9 mouse cellular contexts compared by ENCODE assay signal in the genomic region with DNA sequence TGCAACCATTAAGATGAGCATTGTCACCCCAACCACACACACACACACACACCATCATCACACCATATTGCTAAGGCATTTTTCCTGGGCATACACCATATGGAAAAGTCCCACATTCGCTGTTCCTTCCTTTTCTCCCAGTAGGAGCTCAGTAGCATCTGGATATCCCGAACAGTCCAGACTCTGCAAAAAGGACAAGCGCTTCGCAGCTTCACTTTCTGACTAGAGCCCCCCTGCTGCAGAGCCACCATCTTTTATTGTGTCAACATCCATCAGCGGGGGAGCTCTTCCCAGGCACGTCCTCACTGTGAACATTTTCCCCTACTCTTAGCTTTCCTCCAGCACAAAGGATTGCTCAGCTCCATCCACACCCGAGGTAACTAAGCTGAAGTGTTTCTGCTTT.
DNase-seq lines count a peak whose midpoint lies in the region; ATAC-seq and TF ChIP-seq lines count a peak whose summit lies in the region.
"Had no signal": no experiment of that assay in that cellular context is flagged by ENCODE, and none has a peak within 500 bp of the region (broad histone marks: within the 10 kb centered on the region; RNA-seq: fewer than 3 reads in every experiment).

No protein-coding gene starts in this region.

- peak overlapping the region; percentile 45 for H3K4me2 ChIP-seq in hindbrain, embryonic 16.5 days (ENCODE audit: low read length)
- peak overlapping the region; percentile 33; the same call in 1 of the 2 replicates for H3K4me2 ChIP-seq in midbrain, embryonic 16.5 days (ENCODE audit: low read length)

- ATAC-seq in hindbrain, embryonic 16.5 days, result peak; percentile 63
- ATAC-seq in midbrain, embryonic 16.5 days, result peak; percentile 70; the same call in 1 of the 2 replicates

- DNase-seq in embryonic facial prominence, embryonic 10.5 days (ENCODE audit: low spot score), result no peak
- no peak for DNase-seq in left cerebral cortex, adult 18-20 months (ENCODE audit: low spot score in 2 of 2)
- DNase-seq in urinary bladder, postnatal 14 days (ENCODE audit: low spot score), result no peak
- DNase-seq in heart, postnatal 4 days, result no peak
- DNase-seq: adrenal gland, postnatal 36 days; thymus, postnatal 36 days had no signal

- H3K9ac ChIP-seq in hindbrain, embryonic 16.5 days (ENCODE audit: low read depth, low read length), result 0 out of 2 replicates have a peak overlapping the region, but pooled peaks have one; percentile 16
- 0 out of 2 replicates have a peak overlapping the region, but pooled peaks have one; percentile 14 for H3K9ac ChIP-seq in midbrain, embryonic 16.5 days (ENCODE audit: low read depth, low read length)

- H3K27me3 ChIP-seq in embryonic facial prominence, embryonic 10.5 days (replicated peaks; ENCODE audit: low read depth, poor library complexity, severe bottlenecking), result no peaks in the 10 kb centered on the region
- H3K27me3 ChIP-seq in hindbrain, embryonic 16.5 days (replicated peaks; ENCODE audit: control insufficient read depth, insufficient read depth, low read length), result no peaks in the 10 kb centered on the region
- H3K27me3 ChIP-seq in midbrain, embryonic 16.5 days (ENCODE audit: control insufficient read depth, insufficient read depth, low read depth, low read length), result no peaks in the 10 kb centered on the region

- H3K27ac ChIP-seq in embryonic facial prominence, embryonic 10.5 days (replicated peaks), result peak overlapping the region; percentile 14; the same call in 1 of the 2 replicates
- peak overlapping the region; percentile 47; the same call in 1 of the 2 replicates for H3K27ac ChIP-seq in embryonic fibroblast, embryonic 13.5 days (ENCODE audit: insufficient read depth, low read length)
- peak overlapping the region; percentile 42; the same call in 1 of the 2 replicates for H3K27ac ChIP-seq in hindbrain, embryonic 16.5 days (ENCODE audit: low read depth, low read length)
- H3K27ac ChIP-seq in midbrain, embryonic 16.5 days (ENCODE audit: low read length), result peak overlapping the region; percentile 71

- H3K36me3 ChIP-seq in embryonic facial prominence, embryonic 10.5 days (replicated peaks), result no peaks in the 10 kb centered on the region
- H3K36me3 ChIP-seq in hindbrain, embryonic 16.5 days (ENCODE audit: control insufficient read depth, insufficient read depth, low read length), result no peaks in the 10 kb centered on the region
- H3K36me3 ChIP-seq in midbrain, embryonic 16.5 days (ENCODE audit: control insufficient read depth, insufficient read depth, low read length), result no peaks in the 10 kb centered on the region

- peaks cover 12% of the 10 kb centered on the region for H3K4me1 ChIP-seq in embryonic facial prominence, embryonic 10.5 days
- peaks cover 2% of the 10 kb centered on the region; the same call in 1 of the 2 replicates for H3K4me1 ChIP-seq in embryonic fibroblast, embryonic 13.5 days (ENCODE audit: control insufficient read depth, insufficient read depth, low read length)
- H3K4me1 ChIP-seq in hindbrain, embryonic 16.5 days (ENCODE audit: control insufficient read depth, insufficient read depth, low read depth, low read length), result no peaks in the 10 kb centered on the region
- H3K4me1 ChIP-seq in midbrain, embryonic 16.5 days (ENCODE audit: control insufficient read depth, insufficient read depth, low read length), result peaks cover 14% of the 10 kb centered on the region; the same call in 1 of the 2 replicates

- no peak for TF ChIP-seq CTCF in embryonic fibroblast, embryonic 13.5 days (IDR thresholded peaks at IDR 0.05; ENCODE audit: borderline replicate concordance, insufficient read depth, low read length)

- TF ChIP-seq POLR2A in embryonic fibroblast, embryonic 13.5 days (IDR thresholded peaks at IDR 0.05; ENCODE audit: low read depth, low read length), result no peak

- H3K4me3 ChIP-seq in embryonic facial prominence, embryonic 10.5 days, result no peak overlapping the region
- H3K4me3 ChIP-seq in embryonic fibroblast, embryonic 13.5 days (ENCODE audit: insufficient read depth, low read length), result no peak overlapping the region
- H3K4me3 ChIP-seq in hindbrain, embryonic 16.5 days (ENCODE audit: low read length), result no peak overlapping the region
- 0 out of 2 replicates have a peak overlapping the region, but pooled peaks have one; percentile 11 for H3K4me3 ChIP-seq in midbrain, embryonic 16.5 days (ENCODE audit: low read depth, low read length)

- WGBS in embryonic facial prominence, embryonic 10.5 days, result 53% methylated on average over 7 of the region's 7 CpGs
- 22% methylated on average over 7 of the region's 7 CpGs for WGBS in hindbrain, embryonic 16.5 days
- 18% methylated on average over 7 of the region's 7 CpGs for WGBS in midbrain, embryonic 16.5 days

- H3K9me3 ChIP-seq in embryonic facial prominence, embryonic 10.5 days, result no peaks in the 10 kb centered on the region
- no peaks in the 10 kb centered on the region for H3K9me3 ChIP-seq in hindbrain, embryonic 16.5 days (ENCODE audit: control insufficient read depth, low read length)
- H3K9me3 ChIP-seq in midbrain, embryonic 16.5 days (replicated peaks; ENCODE audit: control insufficient read depth, low read length, poor library complexity, severe bottlenecking), result no peaks in the 10 kb centered on the region

Comparison
In these comparisons a context has a peak if more than half of its experiments do, and no peak if none do; other contexts are left out.
1. H3K27ac ChIP-seq: peak in every context shown above with its lines; median percentile 71 in midbrain, embryonic 16.5 days; 47 in embryonic fibroblast, embryonic 13.5 days; 42 in hindbrain, embryonic 16.5 days; 14 in embryonic facial prominence, embryonic 10.5 days.